Mouse (Mus musculus) brain, embryonic 14.5 days (tissue): ENCODE measurements around the gene Fig4. TPM values are rescaled to one million over a fixed set of nuclear protein-coding genes. Genes with fewer than 3 reads are reported as not detected.

Experiments
- DNase-seq: peaks from one replicate; pipeline ENCODE4 v3.0.0-alpha.2; 2011; ENCODE audit warnings: low read depth
- CTCF ChIP-seq: fragments of 200-500 bp; IDR thresholded peaks from 2 replicates; pipeline ENCODE4 v1.5.1; 2012; ENCODE audit warnings: inconsistent platforms, mild to moderate bottlenecking, moderate library complexity, borderline replicate concordance; ENCODE audit not compliant: insufficient read depth, insufficient read length; ENCODE audit errors: extremely low read depth
- POLR2A ChIP-seq: fragments of 200-500 bp; IDR thresholded peaks from 2 replicates; pipeline ENCODE4 v1.6.1; 2012; ENCODE audit warnings: mild to moderate bottlenecking, inconsistent platforms, borderline replicate concordance; ENCODE audit not compliant: poor library complexity, insufficient read depth, insufficient read length, severe bottlenecking; ENCODE audit errors: extremely low read depth
- polyA plus RNA-seq: library from polyadenylated mRNA; depleted of rRNA; stranded (reverse); fragments of >200 nt; gene quantifications from 2 replicates; pipeline ENCODE4 v1.2.3, GENCODE M21; 2012

The Fig4 gene
- polyA plus RNA-seq, 1 experiment = 19.4 TPM

GRCm38 (mm10) chr10:41260243-41261006 is 42.6 kb downstream of the Fig4 start:
- TF ChIP-seq POLR2A = no peak
- no peak for TF ChIP-seq CTCF

GRCm38 (mm10) chr10:41250749-41251065 is 52.4 kb downstream of the Fig4 start:
- no peak for DNase-seq
- no peak for TF ChIP-seq POLR2A
- TF ChIP-seq CTCF = no peak

More at GRCm38 (mm10) chr10:41260243-41261006, 42.6 kb downstream of the Fig4 start:
- DNase-seq = no peak

GRCm38 (mm10) chr10:41250045-41250748 is 52.9 kb downstream of the Fig4 start:
- no peak for DNase-seq
- TF ChIP-seq CTCF = no peak
- no peak for TF ChIP-seq POLR2A

GRCm38 (mm10) chr10:41249006-41249659 is 53.9 kb downstream of the Fig4 start:
- TF ChIP-seq POLR2A (no peak), CTCF (no peak)
- DNase-seq = no peak

GRCm38 (mm10) chr10:41247800-41248473 is 55.1 kb downstream of the Fig4 start:
- DNase-seq = no peak
- TF ChIP-seq POLR2A = no peak
- TF ChIP-seq CTCF = no peak

- TF ChIP-seq CTCF = no peak
- no peak for DNase-seq
These were observed 56.9 kb downstream of the Fig4 start for GRCm38 (mm10) chr10:41246111-41246510.

- no peak for TF ChIP-seq POLR2A
- DNase-seq = peak; percentile 20
These were observed 57.6 kb downstream of the Fig4 start for GRCm38 (mm10) chr10:41245477-41245876.

- no peak for DNase-seq
- TF ChIP-seq CTCF (no peak), POLR2A (no peak)
These were observed 58.0 kb downstream of the Fig4 start for GRCm38 (mm10) chr10:41245028-41245427.

- TF ChIP-seq CTCF (no peak), POLR2A (no peak)
- DNase-seq = no peak
These were observed 59.1 kb downstream of the Fig4 start for GRCm38 (mm10) chr10:41243930-41244329.

- no peak for DNase-seq
- TF ChIP-seq POLR2A (no peak), CTCF (no peak)
These were observed 61.4 kb downstream of the Fig4 start for GRCm38 (mm10) chr10:41241558-41242242.

GRCm38 (mm10) chr10:41241080-41241479 is 62.0 kb downstream of the Fig4 start:
- no peak for TF ChIP-seq POLR2A
- no peak for TF ChIP-seq CTCF
- no peak for DNase-seq
